Mouse (Mus musculus) lung, postnatal 0 days (tissue): ENCODE data around the gene Msgn1. TPM values are rescaled to one million over a fixed set of nuclear protein-coding genes. Genes with fewer than 3 reads are reported as not detected.

ENCODE experiments used
- ATAC-seq: fragments of 200-750 bp; cut with Nextera tagmentation; 2 replicates; pipeline ENCODE4 v1.8.0; 2017; ENCODE audit warnings: moderate library complexity
- DNase-seq: peaks from one replicate; pipeline ENCODE4 v3.0.0-alpha.2; 2016; ENCODE audit warnings: low spot score
- H3K27ac ChIP-seq: fragments of 300-500 bp; sonication (generic); 2 replicates; pipeline ENCODE4 v1.5.1; 2014; ENCODE audit warnings: antibody characterized with exemption, mild to moderate bottlenecking, low read length, mixed read lengths
- H3K27me3 ChIP-seq: fragments of 300-500 bp; sonication (generic); replicated peaks from 2 replicates; pipeline ENCODE4 v1.6.1; 2014; ENCODE audit warnings: low read length, mixed read lengths; ENCODE audit not compliant: insufficient read depth
- H3K36me3 ChIP-seq: fragments of 300-500 bp; sonication (generic); 2 replicates; pipeline ENCODE4 v1.6.1; 2014; ENCODE audit warnings: low read length, mixed read lengths; ENCODE audit not compliant: insufficient read depth
- H3K4me1 ChIP-seq: fragments of 300-500 bp; sonication (generic); 2 replicates; pipeline ENCODE4 v1.6.1; 2014; ENCODE audit warnings: antibody characterized with exemption, low read depth, low read length, mixed read lengths; ENCODE audit not compliant: insufficient read depth
- H3K4me2 ChIP-seq: fragments of 300-500 bp; sonication (generic); replicated peaks from 2 replicates; pipeline ENCODE4 v1.6.1; 2014; ENCODE audit warnings: low read depth, mild to moderate bottlenecking, low read length, moderate library complexity, mixed read lengths
- H3K4me3 ChIP-seq: fragments of 300-500 bp; sonication (generic); 2 replicates; pipeline ENCODE4 v1.5.1; 2014; ENCODE audit warnings: low read depth, low read length
- H3K9ac ChIP-seq: fragments of 300-500 bp; sonication (generic); replicated peaks from 2 replicates; pipeline ENCODE4 v1.6.1; 2014; ENCODE audit warnings: low read depth, mild to moderate bottlenecking
- H3K9me3 ChIP-seq: fragments of 300-500 bp; sonication (generic); 2 replicates; pipeline ENCODE4 v1.6.1; 2016; ENCODE audit warnings: low read length, mixed read lengths
- CTCF ChIP-seq: IDR thresholded peaks from 2 replicates; pipeline ENCODE4 v1.5.1; 2016; ENCODE audit warnings: antibody characterized with exemption, mild to moderate bottlenecking
- EP300 ChIP-seq: IDR thresholded peaks from 2 replicates; pipeline ENCODE4 v1.6.1; 2016; ENCODE audit warnings: antibody characterized with exemption, mild to moderate bottlenecking, control low read depth
- WGBS: fragments of 180-500 bp; shearing (Covaris S2); extraction: QIAGEN DNeasy Blood & Tissue Kit; methylation state at CpG from one replicate; pipeline ENCODE4 v1.1.7; 2014; 5-methylcytosine and 5-hydroxymethylcytosine counted together
- polyA plus RNA-seq: library from polyadenylated mRNA; unstranded; fragments of >200 nt; fragmentation: Nextera tagmentation; extraction: Ambion mirVana; gene quantifications from 2 replicates; pipeline ENCODE4 v1.2.1, GENCODE M21; 2015

Gene Msgn1
- polyA plus RNA-seq, 1 experiment from 2014 or later, result not detected

DNA sequence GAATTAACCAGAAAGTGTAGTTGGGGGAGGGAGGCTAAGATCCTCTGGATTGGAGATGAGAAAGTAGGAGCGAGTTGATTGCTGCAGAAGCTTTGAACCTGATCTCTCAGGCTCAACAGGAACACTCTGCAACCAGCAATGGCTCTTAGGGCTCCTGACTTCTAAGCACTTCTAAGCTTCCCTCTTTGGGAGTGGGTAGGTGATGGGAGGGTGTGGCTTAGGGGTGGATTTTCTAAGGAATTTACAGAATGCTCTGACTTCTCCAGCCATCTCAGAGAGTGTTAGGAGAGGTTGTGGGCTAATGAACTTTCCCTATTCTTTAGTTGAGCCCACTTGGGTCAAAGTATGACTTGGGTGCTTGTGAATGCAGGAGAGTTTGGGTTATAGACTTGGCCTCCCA is 17.4 kb upstream of the Msgn1 start:
- 43% methylated on average over 1 of the region's 1 CpGs for WGBS
- Histone ChIP-seq H3K4me1 (peaks cover 5% of the 10 kb centered on the region; the same call in 1 of the 2 replicates), H3K27ac (no peak overlapping the region), H3K4me3 (no peak overlapping the region), H3K9me3 (no peaks in the 10 kb centered on the region), H3K27me3 (no peaks in the 10 kb centered on the region), H3K36me3 (no peaks in the 10 kb centered on the region), H3K4me2 (no peak overlapping the region), H3K9ac (no peak overlapping the region)
- DNase-seq (peak; percentile 32), ATAC-seq (peak; percentile 58)
- no peak for TF ChIP-seq CTCF
- no peak for TF ChIP-seq EP300

DNA sequence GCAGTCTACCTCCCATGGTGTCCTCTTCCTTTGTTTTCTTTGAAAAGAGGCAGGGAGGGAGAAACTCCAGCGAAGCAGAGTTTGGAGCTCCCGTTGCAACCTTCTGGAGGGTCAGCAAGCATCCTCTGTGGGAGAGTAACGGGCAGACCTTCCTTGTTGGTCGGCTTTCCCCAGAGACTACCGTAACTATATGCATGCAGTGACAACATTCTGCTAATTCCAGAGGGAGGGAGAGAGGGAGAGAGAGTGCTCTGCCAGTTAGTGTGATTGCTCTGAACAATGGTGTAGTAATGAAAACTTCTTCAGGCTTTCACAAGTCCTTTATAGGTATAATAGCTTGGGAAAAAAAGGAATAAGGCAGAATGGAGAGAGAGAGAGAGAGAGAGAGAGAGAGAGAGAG is 15.9 kb upstream of the Msgn1 start:
- TF ChIP-seq CTCF (no peak), EP300 (no peak)
- H3K27me3 ChIP-seq, result no peaks in the 10 kb centered on the region
- DNase-seq (peak; percentile 32), ATAC-seq (no peak)
- no peak overlapping the region for H3K9ac ChIP-seq
- H3K4me3 ChIP-seq, result no peak overlapping the region
- WGBS, result 9% methylated on average over 5 of the region's 5 CpGs
- no peak overlapping the region for H3K27ac ChIP-seq
- peaks cover 5% of the 10 kb centered on the region; the same call in 1 of the 2 replicates for H3K4me1 ChIP-seq
- no peaks in the 10 kb centered on the region for H3K9me3 ChIP-seq
- H3K36me3 ChIP-seq, result no peaks in the 10 kb centered on the region
- H3K4me2 ChIP-seq, result no peak overlapping the region

DNA sequence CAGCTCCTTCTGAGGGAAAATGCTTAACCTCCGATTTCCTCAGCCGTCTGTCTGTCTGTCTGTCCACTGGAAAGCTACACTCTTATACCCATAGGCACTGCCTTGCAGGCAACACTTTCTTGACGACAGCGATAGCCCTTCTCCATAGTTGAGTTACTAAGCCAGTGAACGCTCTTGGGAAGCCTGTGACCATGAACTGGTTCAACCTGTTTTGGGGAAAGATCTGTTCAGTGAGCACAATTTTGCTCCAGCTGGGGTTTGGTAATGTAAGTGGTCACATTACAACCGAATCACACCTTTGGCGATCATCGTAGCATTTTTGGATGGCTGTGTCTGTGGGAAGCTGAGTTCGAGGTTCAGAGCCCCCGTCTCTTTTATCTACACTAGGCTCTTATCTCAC is 14.3 kb upstream of the Msgn1 start:
- WGBS, result 55% methylated on average over 10 of the region's 10 CpGs
- ATAC-seq (peak; percentile 64), DNase-seq (peak; percentile 49)
- H3K9me3 ChIP-seq, result no peaks in the 10 kb centered on the region
- H3K4me3 ChIP-seq, result no peak overlapping the region
- no peaks in the 10 kb centered on the region for H3K27me3 ChIP-seq
- no peak overlapping the region for H3K27ac ChIP-seq
- H3K4me2 ChIP-seq, result no peak overlapping the region
- no peak overlapping the region for H3K9ac ChIP-seq
- no peak for TF ChIP-seq EP300
- no peak for TF ChIP-seq CTCF
- no peaks in the 10 kb centered on the region for H3K36me3 ChIP-seq
- peaks cover 5% of the 10 kb centered on the region; the same call in 1 of the 2 replicates for H3K4me1 ChIP-seq

DNA sequence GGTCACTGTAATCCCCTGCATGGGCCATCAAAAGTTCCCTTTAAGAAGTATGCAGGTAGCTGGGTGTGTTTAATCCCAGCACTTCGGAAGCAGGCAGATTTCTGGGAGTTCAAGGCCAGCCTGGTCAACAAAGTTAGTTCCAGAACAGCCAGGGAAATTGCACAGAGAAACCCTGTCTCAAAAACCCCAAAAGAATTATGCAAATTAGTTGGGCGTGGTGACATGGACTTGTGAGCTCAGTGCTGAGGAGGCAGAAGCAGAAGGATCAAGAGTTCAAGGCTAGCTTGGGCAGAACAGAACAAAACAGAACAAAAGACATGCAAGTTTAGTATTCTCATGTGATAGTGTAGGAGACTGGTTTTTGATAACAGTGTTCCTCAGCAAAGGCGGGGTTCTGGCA is 13.8 kb upstream of the Msgn1 start:
- Histone ChIP-seq H3K27ac (no peak overlapping the region), H3K4me2 (no peak overlapping the region), H3K27me3 (no peaks in the 10 kb centered on the region), H3K4me1 (peaks cover 5% of the 10 kb centered on the region; the same call in 1 of the 2 replicates), H3K9me3 (no peaks in the 10 kb centered on the region), H3K4me3 (no peak overlapping the region), H3K36me3 (no peaks in the 10 kb centered on the region), H3K9ac (no peak overlapping the region)
- 60% methylated on average over 3 of the region's 3 CpGs for WGBS
- DNase-seq, result no peak
- TF ChIP-seq EP300 (no peak), CTCF (no peak)
- no peak for ATAC-seq

DNA sequence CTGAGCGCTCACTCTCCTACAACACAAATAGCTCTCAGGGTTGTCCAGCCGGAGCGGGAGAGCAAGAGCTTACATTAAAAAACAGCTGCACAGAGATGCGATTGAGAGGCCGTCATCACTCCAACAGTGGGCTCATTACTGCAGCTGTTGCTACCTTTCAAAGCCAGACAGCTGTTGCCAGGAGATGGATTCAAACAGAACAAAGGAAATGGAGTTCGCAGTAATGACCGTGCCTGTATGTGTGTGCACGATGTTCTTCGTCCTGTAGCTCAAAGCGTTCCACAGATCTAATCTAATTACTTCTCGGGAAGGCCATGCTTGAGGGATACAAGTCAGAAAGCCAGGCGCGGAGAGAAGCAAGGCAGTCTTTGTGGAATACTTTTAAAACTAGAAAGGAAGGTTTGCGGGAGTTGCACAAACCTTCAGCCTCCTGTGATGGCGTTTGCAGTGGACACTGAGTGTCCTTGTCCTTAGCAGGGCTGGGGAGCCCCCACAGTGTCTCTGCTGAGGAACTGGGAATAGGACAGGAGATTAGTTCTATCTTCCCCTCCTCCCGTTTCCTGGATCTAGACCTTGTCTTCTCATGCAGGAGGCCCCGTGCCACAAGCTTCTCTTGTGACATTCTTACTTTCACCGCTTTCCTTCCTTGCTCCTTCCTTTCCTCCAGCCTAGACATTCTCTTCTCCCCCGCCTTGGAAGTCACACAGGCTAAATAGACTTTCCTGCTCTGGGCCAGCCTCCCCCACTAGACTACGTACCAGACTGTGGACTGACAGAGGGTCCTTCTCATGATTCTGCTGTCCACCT is 13.0 kb upstream of the Msgn1 start:
- TF ChIP-seq EP300, result no peak
- no peak for TF ChIP-seq CTCF
- peak; percentile 32; the same call in 1 of the 2 replicates for ATAC-seq
- DNase-seq, result peak; percentile 29
- Histone ChIP-seq H3K27ac (no peak overlapping the region), H3K9me3 (no peaks in the 10 kb centered on the region), H3K4me1 (peaks cover 5% of the 10 kb centered on the region; the same call in 1 of the 2 replicates), H3K27me3 (no peaks in the 10 kb centered on the region), H3K36me3 (no peaks in the 10 kb centered on the region), H3K9ac (no peak overlapping the region), H3K4me3 (no peak overlapping the region), H3K4me2 (no peak overlapping the region)
- WGBS, result 51% methylated on average over 20 of the region's 20 CpGs

DNA sequence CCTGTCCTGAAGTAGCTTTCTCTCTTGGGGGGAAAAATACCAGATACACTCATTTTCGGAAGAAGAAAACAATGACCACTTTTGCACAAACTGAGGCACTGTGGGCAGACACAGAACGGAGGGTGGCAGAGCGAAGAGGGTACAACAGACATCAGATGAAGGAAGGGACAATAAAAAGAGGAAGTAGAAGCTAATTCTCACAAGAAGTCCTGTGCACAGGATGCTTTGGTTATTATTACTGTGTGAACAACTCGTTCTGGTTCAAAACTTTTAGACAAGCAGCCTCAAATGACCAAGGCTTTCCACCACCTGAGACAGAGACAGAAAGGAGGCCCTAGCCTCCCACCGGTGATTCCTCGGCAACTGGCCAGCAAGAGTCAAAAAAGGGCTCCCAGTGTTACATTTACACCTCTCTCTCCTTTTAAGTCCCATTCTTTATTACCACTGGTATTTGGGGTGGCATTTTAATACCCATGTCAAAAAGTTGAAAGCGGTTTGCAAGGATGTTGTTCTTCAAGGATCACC is 9.0 kb upstream of the Msgn1 start:
- ATAC-seq, result no peak
- H3K36me3 ChIP-seq, result no peaks in the 10 kb centered on the region
- no peak overlapping the region for H3K27ac ChIP-seq
- no peak for DNase-seq
- H3K4me1 ChIP-seq, result no peaks in the 10 kb centered on the region
- no peak overlapping the region for H3K4me3 ChIP-seq
- whole genome bisulfite sequencing, result 62% methylated on average over 7 of the region's 7 CpGs
- no peak overlapping the region for H3K4me2 ChIP-seq
- TF ChIP-seq CTCF (no peak), EP300 (no peak)
- H3K9me3 ChIP-seq, result no peaks in the 10 kb centered on the region
- H3K9ac ChIP-seq, result no peak overlapping the region
- no peaks in the 10 kb centered on the region for H3K27me3 ChIP-seq
